Comparison of ENCODE assay signal across 11 mouse cellular contexts in genomic region chr17:50019819-50020210, GRCm38 (mm10).
A peak's percentile ranks its signal among the peaks of the same experiment; 100 is the strongest.
DNase-seq lines count a peak whose midpoint lies in the region; ATAC-seq and TF ChIP-seq lines count a peak whose summit lies in the region.
"Had no signal": no experiment of that assay in that cellular context is flagged by ENCODE, and none has a peak within 500 bp of the region (broad histone marks: within the 10 kb centered on the region; RNA-seq: fewer than 3 reads in every experiment).

No protein-coding gene starts in this region.

- H3K4me3 ChIP-seq in layer of hippocampus, adult 2 months: no peak overlapping the region
- peak overlapping the region; percentile 60 for H3K4me3 ChIP-seq in erythroblast, embryonic 14.5 days (replicated peaks)
- no peak overlapping the region for H3K4me3 ChIP-seq in hindbrain, embryonic 13.5 days
- no peak overlapping the region for H3K4me3 ChIP-seq in midbrain, embryonic 12.5 days
- H3K4me3 ChIP-seq: embryonic facial prominence, embryonic 15.5 days had no signal

- 0 out of 2 replicates have a peak overlapping the region, but pooled peaks have one; percentile 1 for H3K9ac ChIP-seq in hindbrain, embryonic 13.5 days
- H3K9ac ChIP-seq in midbrain, embryonic 12.5 days (replicated peaks): no peak overlapping the region
- H3K9ac ChIP-seq: embryonic facial prominence, embryonic 15.5 days had no signal

- no peak overlapping the region for H3K4me2 ChIP-seq in hindbrain, embryonic 13.5 days
- H3K4me2 ChIP-seq in midbrain, embryonic 12.5 days (replicated peaks): no peak overlapping the region
- H3K4me2 ChIP-seq: embryonic facial prominence, embryonic 15.5 days had no signal

- H3K36me3 ChIP-seq in erythroblast, embryonic 14.5 days (ENCODE audit: control insufficient read depth): peaks cover 2% of the 10 kb centered on the region
- no peaks in the 10 kb centered on the region for H3K36me3 ChIP-seq in hindbrain, embryonic 13.5 days
- no peaks in the 10 kb centered on the region for H3K36me3 ChIP-seq in midbrain, embryonic 12.5 days
- H3K36me3 ChIP-seq: embryonic facial prominence, embryonic 15.5 days had no signal

- no peaks in the 10 kb centered on the region for H3K27me3 ChIP-seq in erythroblast, embryonic 14.5 days (ENCODE audit: control insufficient read depth)
- H3K27me3 ChIP-seq in hindbrain, embryonic 13.5 days: no peaks in the 10 kb centered on the region
- H3K27me3 ChIP-seq in midbrain, embryonic 12.5 days: peaks cover 11% of the 10 kb centered on the region; the same call in 1 of the 2 replicates
- H3K27me3 ChIP-seq: embryonic facial prominence, embryonic 15.5 days had no signal

- H3K4me1 ChIP-seq in erythroblast, embryonic 14.5 days (ENCODE audit: control insufficient read depth): peaks cover 91% of the 10 kb centered on the region
- peaks cover 36% of the 10 kb centered on the region for H3K4me1 ChIP-seq in hindbrain, embryonic 13.5 days (replicated peaks)
- peaks cover 43% of the 10 kb centered on the region for H3K4me1 ChIP-seq in midbrain, embryonic 12.5 days

- ATAC-seq in hindbrain, embryonic 13.5 days (ENCODE audit: low FRiP score): no peak
- no peak for ATAC-seq in midbrain, embryonic 12.5 days (ENCODE audit: low FRiP score, low read depth)

- TF ChIP-seq CTCF in layer of hippocampus, adult 2 months (conservative IDR thresholded peaks at IDR 0.05): no peak

- WGBS in hindbrain, embryonic 13.5 days: 79% methylated on average over 3 of the region's 3 CpGs
- 86% methylated on average over 3 of the region's 3 CpGs for WGBS in midbrain, embryonic 12.5 days

- peak overlapping the region; percentile 89 for H3K27ac ChIP-seq in layer of hippocampus, adult 2 months
- peak overlapping the region; percentile 80 for H3K27ac ChIP-seq in hindbrain, embryonic 13.5 days
- peak overlapping the region; percentile 63 for H3K27ac ChIP-seq in midbrain, embryonic 12.5 days (replicated peaks)
- H3K27ac ChIP-seq: embryonic facial prominence, embryonic 15.5 days; kidney, postnatal 0 days had no signal

- no peak for DNase-seq in layer of hippocampus, adult 2 months (ENCODE audit: low spot score in 2 of 2)
- DNase-seq in layer of hippocampus, postnatal 14 days (ENCODE audit: low spot score in 2 of 2): no peak
- DNase-seq in heart, adult 9 months (ENCODE audit: low spot score in 2 of 2): no peak
- DNase-seq in MN1 (ENCODE audit: low spot score): no peak
- DNase-seq in layer of hippocampus, postnatal 25 days (ENCODE audit: extremely low spot score in 1 of 2, low spot score in 1 of 2): no peak
- DNase-seq: lung, postnatal 14 days had no signal

- no peaks in the 10 kb centered on the region for H3K9me3 ChIP-seq in erythroblast, embryonic 14.5 days (ENCODE audit: control insufficient read depth, low read length)
- no peaks in the 10 kb centered on the region for H3K9me3 ChIP-seq in hindbrain, embryonic 13.5 days
- no peaks in the 10 kb centered on the region for H3K9me3 ChIP-seq in midbrain, embryonic 12.5 days
- H3K9me3 ChIP-seq: embryonic facial prominence, embryonic 15.5 days had no signal
